Mouse (Mus musculus) embryo, embryonic 11.5 days (tissue): ENCODE measurements around the gene Krt25.

Experiments used
- DNase-seq: peaks from one replicate; pipeline ENCODE4 v3.0.0-alpha.2; 2012; ENCODE audit warnings: low read depth, low spot score

Krt25 gene

DNA sequence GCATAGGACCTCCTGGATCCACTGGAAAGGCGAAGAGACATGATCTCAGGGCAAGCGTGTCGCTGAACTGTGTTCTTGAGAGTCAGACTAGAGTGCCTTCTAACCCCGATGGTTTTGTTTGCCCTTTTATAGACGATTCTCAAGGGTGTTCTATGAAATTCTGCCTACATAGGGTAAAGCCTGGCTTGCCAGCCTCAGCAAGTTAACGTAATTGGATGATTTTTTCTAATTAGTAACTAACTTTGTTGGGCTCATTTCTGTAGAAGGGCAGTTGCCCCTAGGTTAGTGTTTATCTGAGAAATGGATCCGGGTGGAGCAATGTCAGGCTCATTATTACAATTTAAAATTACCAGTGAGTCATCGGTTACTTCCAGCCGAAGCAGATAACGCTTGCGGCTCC is at the start of gene Krt25:
Krt25 (minus strand) TSS at position 101 of the 400 bp plus-strand sequence.
- no peak for DNase-seq

DNA sequence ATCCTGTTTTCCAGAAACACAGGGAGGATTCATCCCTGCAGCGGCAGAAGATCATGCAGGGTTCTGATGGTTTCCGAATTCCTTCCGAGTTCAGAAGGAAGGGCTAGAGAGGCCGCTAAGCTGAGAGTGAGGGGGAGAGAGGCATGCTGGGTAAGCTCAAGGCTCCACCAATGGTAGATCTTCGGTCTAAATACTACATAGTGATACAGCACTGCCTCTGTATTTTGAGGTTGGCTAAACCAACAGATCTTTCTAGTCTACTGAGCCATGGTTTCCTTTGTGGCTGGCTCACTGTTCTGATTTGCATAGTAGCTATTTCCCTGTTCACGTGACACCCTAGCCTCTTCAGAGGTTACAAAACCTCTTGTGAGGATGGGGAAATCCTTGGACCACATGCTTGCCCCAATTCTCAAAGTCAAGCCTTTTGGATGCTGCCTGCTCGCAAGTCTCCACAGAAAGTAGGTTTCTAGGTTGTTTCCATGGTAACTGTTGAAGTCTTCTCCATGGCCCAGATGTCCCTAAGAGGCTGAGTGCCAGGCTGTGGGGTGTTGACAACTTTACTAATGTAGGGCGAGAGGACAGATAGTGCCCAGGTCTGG is 47.2 kb upstream of the Krt25 start:
- DNase-seq: no peak

DNA sequence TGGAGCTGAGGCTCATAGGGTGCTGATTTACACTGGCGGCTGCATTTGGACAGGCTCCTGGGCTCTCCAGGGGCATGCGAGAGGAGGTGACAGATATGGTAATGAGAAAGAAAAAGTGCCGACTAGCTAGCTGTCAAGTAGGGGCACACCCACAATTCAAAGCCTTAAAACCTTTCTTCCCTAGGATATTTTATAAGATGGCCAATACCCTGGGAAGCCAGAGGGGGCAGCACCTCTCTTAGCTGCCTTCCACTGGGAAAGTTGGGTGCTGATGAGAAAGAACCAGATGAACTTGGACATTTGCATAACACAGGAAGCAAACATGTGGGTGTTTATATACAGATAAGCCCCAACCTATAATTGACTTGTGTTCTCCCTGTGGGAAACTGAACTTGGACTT is 46.5 kb upstream of the Krt25 start:
- DNase-seq: no peak

DNA sequence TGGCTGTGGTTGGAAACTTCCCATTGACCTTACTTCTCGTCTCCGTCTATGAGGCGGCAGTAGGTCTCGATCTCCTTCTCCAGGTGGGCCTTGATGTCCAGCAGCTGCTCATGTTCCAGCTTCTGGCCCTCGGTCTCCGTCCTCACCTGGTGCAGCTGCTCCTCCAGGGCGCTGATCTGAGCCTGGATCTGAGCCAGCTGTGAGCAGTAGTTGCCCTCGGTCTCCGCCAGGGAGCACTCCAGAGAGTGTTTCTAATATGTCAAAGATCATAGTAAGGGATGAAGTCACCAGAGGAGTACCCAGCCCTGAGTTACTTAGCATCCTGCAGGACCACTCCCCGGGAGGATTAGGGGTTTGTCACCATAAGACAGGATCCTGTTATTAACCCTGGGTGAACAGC is 44.0 kb upstream of the Krt25 start:
- DNase-seq: no peak

DNA sequence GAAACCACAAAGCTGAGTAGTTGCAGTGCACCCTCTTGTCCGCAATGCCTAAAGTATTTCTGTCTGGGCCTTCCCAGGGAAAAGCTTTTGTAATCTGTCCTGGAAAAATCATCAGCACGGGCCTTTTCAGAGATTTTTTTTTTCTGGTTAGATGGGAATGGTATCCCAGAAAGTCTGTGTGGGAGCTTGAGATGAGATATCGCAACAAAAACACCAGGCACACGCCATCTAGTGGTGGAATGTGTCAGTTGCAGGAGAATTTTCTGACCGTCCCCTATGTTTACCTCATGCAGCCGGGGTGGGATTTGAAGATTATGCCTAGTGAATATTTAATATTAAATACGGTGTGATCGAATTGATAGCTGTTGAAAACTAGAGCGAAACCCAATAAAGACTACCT is 41.7 kb upstream of the Krt25 start:
- DNase-seq: peak; percentile 14

DNA sequence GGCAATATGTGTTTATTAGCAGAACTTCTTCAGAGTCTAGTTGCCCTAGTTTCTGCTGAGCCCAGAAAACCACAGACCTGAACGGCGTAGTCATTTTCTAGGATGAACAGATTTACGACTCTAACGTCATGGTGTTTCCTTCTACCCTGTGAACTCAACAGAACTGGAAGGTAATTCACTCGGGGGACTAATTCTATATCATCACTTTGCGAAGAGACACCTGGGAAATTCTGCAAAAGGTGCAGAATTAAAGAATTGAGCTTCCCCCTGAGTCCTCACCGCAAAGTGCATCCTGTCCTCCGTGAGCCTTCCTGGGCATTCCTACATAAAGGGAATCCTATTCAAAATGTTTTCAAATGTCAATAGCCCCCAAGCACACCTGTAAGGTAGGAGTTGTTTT is 38.7 kb upstream of the Krt25 start:
- DNase-seq: no peak

DNA sequence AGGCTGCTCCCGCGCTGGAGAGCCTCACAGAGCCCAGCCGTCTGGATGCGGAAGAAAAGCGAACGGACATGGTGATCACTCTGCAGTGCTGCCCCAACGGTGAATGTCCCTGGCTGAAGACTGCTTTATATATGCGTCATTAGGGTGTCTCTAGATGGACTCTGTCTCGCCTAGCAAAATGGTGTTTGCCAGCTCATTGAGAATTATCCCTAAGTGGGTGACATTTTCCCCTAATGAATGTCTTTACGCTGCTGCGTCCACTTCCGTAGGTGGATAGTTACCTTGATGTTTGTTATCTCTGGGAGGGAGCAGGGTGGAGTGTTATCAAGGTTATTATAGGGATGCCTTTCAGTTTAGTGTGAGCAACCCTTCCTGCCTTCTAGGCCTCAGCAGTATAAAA is 28.3 kb upstream of the Krt25 start, which contains the start of gene Krt27:
Krt27 (minus strand) TSS at position 101 of the 400 bp plus-strand sequence.
- no peak for DNase-seq

DNA sequence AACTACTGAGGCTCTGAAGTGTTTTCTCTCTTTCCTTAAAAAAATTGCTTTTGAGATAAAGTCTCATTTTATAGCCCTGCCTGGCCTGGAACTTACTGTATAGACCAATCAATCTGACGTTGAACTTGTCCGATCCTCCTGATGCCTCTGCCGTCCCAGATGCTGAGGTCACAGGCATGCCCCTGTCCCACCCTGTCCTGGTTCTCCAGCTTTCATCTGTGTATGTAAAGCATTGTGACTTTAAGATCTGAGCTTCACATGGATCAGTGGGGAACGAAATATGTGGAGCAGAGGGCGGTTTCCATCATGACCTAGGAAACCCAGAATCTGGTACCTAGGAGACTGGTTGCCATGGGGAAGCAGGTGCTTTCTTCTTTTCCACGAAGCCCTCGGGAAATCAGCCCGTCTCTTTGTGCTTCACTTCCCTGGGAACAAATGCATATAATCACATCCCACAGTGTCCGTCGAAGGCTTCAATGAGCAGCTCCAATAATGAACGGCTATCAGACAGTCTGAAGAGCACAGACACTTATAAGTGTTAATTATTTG is 16.6 kb upstream of the Krt25 start:
- DNase-seq: no peak

DNA sequence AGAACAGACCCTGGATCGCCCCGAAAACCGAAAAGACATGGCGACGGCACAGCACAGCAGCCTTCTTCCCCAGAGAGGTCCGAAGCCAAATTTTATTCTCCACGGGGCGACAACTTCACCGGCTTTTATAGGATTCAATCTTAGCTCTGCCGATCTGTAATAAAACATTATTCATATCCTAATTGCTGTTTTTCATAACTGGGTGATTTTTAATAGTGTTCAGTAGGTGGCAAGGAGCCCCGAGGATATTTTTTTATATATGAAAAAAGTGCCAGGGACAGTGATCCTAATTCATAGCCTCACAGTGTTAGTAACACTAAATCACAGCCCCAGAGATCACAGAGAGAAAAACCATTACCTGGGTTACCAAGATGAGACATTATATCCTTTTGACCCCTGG is 15.1 kb upstream of the Krt25 start, which contains the start of gene Krt26:
Krt26 (minus strand) TSS at position 101 of the 400 bp plus-strand sequence.
- DNase-seq: no peak

DNA sequence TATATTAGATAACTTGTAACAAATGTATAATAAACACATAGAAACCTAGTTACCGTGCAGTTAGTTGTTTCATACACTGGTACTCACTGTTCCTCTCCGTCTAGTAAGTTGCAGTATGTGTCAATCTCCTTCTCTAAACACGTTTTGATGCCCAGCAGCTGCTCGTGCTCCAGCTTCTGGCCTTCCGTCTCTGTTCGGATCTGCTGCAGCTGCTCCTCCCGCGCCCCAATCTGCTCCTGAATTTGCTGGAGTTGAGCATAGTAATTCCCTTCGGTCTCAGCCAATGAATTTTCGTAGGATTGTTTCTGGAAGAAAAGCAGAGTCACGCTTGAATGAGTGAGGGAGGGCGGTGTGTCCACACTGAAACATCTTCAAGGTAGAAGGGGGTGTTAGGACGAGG is 10.7 kb upstream of the Krt25 start:
- no peak for DNase-seq

DNA sequence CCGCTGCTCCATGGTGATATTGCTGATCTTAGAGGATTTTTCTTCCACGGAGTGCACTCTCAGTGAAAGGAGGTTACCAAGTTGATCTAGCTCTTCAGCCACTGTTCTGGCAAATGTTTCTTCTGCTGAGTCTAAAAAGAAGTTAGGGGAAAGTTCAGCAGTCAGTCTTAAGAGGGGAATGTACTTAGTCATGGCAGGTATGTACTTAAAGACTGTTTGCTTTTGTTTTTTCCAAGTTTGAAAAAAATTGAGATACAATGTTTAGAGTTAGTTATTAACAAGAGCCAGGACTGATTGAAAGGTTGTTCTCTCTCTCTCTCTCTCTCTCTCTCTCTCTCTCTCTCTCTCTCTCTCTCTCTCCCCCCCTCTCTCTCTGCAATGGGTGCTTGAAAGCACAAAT is 6.9 kb upstream of the Krt25 start:
- DNase-seq: no peak

DNA sequence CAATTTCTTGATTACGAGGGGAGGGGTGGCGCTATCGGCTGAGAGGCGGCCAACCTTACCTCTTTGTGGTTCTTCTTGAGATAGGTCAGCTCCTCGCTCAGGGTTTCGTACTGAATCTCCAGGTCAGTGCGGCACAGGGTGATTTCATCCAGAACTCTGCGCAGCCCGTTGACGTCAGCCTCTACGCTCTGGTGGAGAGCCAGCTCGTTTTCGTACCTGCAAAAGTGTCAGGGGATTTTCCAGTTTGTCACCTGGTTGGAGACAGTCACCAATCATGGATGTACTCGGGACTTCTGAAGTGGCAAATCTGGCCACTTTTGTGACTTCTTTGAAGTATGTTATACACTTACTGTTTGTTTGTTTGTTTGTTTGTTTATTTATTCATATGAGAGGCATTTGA is 1.7 kb downstream of the Krt25 start:
- DNase-seq: no peak

DNA sequence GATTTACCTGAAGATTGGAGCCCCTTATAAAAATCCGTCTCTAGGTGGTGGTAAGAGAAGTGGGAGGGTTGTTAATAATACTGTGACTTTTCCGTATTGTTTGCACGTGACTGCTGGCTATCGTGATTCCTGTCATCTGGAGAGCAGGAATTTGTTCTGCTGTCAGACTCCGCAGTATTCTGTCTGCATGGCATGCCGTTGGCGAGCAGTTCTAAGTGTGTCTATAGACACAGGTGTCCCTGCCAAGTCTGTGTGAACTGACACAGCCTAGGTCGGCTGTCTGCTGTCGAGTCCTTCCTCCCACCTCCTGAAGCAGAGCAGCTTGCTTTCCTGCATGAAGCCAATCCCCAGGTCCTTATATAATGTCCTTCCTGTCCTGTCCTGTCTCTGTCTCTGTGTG is 3.6 kb downstream of the Krt25 start:
- no peak for DNase-seq

DNA sequence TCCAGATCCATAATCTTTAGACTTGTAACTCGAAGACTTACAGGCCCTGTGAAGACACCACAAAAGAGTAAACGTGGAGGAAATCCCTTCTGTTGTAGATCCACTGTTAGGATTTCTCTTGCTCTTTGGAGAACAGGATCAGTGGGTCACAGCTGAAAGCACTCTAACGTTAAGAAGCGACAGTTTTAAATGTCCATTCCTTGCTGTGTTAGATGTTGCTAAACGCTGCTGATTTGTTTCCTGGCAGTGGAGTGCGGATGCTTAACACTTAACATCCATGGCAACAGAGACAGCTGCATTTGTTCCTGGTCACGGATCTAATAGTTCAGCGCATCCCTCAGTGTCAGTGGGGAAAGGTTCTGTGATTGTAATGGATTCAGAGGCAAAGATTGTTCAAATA is 6.2 kb downstream of the Krt25 start:
- no peak for DNase-seq

DNA sequence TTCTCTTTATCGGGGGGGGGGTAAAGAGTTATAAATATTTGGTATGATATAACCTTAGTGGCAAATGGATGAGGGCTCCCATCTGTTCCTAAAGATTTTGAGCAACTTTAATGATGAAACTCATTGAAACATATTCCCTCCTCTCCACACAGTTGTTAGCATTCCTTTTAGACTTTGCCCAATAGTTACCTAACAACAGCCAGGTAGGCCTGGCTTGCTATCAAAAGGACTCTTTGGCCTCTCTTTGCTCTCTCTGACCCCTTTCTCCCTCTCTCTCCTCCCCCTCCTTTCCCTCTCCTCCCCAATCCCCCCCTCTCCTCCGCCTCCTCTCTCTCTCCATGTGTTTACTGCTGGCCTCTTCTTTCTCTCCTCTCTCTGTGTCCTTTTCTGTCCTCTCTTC is 8.2 kb downstream of the Krt25 start:
- DNase-seq: no peak

DNA sequence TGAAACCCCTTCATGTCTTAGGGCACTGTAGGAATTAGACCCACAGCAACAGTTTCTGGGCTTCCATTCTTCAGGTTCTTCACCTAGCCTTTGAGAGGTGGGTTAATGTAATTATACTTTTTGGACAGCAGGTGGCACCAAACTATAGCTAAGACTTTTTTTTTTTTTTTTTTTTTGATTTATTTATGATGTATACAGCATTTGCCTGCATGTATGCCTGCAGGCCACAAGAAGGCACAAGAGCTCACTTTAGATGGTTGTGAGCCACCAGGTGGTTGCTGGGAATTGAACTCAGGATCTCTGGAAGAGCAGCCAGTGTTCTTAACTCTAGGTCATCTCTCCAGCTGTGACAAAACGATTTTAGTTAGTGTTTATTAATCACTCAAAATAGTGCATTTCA is 11.9 kb downstream of the Krt25 start:
- peak; percentile 45 for DNase-seq

DNA sequence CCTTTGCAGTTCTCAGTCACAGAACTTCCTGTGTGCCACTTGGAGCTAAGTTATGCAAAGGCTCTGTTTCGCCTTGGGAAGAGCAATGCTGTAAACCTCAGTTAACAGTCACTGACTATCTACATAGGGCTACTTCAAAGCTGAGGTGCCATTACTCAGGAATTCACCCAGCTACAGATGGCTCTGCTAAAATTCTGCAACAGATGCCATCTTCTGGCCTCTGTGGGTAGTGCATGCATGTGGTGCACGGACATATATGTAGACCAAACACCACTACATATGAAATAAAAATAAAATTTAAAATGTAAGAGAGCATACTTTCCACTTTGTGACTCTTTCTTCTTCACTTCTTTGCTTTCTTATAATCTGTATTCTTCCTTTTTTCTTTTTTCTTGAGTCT is 15.2 kb downstream of the Krt25 start:
- peak; percentile 62 for DNase-seq

DNA sequence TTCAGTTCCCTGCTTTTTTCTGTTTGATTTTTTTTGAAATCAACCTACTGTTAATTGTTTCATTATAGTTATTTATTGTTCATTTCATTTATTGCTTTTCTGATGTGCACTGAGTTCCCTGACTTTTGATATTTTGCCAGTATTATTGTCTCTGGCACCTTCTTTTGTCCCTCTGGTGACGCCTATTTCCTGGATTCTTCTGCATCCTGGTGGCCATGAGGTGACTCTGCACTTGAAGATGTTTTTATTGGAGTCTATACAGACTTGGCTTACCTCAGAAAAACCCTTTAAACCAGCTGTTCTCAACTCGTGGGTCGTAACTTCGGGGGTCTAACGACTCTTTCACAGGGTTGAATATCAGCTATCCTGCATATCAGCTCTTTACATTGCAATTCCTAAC is 27.7 kb downstream of the Krt25 start:
- no peak for DNase-seq

DNA sequence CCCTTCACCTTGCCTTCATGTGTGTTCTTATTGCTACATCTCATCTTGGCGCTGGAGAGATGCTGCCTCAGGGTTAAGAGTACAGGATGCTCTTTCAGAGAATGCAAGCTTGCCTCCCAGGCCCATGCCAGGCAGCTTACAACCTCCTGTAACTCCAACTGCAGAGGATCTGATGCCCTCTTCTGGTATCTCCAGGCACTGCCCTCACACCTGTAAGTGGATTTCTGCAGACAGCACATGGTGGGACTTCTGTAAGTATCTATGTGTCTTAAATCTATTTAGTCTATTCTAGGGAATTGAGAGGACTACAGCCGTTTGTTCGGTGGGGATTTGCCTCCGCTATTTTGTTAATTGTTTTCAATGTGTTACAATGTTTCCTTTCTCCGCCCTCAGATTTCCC is 29.9 kb downstream of the Krt25 start:
- DNase-seq: no peak

DNA sequence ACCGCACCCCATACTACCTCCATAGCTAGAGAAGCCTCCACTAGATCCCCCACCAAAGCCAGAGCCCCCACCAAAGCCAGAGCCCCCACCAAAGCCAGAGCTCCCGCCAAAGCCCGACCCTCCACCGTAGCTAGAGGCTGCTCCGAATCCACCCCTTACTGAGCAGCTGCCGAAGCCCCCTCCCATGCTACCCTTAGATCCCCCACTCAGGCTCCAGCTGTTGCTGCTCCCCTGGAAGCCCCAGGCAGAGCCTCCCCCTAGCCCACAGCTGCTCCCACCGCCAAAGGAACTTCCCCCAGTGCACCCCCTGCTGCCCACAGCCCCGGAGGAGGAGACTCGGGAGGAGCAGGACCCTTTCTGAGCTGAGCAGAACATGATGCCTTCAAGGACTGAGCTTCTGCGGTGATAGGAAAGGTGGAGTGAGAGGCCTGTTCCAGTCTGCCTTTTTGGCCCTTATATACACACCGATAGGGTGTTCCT is 37.9 kb downstream of the Krt25 start, which contains the start of gene Krt24:
Krt24 (minus strand) TSS at position 430 of the 480 bp plus-strand sequence.
- DNase-seq: no peak

DNA sequence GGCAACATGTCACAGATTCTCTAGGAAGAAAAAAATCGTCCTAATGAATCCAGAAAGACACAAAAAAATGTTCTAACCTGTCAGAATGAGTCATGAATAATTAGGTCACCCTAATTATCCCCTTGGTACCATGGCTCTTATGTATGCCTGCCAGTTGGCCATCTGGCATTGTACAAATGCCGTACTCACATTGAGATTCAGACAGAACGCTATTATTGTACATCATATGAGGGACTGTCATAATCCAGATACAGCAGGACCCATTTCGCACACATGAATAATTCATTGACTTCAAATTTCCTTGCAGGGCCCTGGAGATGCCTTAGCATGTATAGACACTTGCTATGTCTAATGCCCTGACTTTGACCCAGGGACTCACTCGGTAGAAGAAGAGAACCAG is 38.7 kb downstream of the Krt25 start:
- no peak for DNase-seq

DNA sequence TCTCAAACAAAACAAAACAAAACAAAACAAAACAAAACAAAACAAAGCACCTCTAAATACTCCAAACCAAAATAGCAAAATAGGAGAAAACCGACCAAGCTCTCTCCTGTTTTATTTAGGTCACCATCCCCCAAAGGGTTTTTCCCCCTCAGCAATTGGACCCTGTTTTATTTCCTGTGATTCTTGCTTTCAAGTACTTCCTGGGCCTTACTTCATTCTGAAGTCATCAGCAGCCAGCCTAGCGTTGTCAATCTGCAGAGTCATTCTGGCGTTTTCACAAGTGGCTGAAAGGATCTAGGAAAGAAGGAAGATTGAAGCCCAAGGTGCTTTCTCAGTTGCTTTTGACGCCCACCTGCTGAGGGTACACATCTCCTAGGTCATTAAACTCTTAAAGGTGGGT is 39.4 kb downstream of the Krt25 start:
- no peak for DNase-seq

DNA sequence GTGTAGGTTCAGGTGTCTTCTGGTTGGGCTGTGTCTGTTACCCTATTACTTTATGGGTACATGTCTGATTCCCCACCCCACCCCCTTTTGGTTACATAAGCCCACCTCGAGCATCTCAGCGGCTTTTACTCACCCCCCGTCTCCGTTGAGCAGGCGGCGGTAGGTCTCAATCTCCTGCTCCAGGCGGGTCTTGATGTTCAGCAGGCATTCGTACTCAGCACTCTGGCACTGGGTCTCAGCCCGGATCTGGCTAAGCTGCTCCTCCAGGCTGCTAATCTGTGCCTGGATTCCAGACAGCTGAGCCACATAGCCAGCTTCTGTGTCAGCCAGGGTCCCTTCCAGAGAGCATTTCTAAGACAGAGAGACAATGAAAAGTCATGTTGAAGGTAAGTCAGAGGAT is 41.6 kb downstream of the Krt25 start:
- no peak for DNase-seq

DNA sequence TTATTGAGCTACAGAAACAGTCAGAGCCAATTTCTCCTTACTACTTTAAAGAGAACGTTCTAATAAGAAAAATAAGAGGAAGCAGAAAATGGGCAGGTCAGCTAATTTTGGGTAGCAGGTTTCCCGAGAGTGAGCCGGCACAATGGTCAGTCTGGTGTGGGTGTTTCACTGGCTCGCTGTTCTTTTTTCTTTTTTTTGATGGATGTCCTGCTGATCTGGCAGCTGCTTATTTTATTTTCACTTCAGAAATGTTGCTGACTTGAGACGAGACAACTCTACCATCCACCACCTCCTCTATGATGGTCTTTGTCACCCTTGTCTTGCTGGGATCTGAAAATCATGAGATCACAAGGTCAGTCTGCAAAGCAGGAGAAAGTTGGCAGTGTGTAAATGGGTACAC is 42.8 kb downstream of the Krt25 start:
- DNase-seq: no peak
